Mouse (Mus musculus): ENCODE data around the gene Tbxa2r. TPM values are rescaled to one million over a fixed set of nuclear protein-coding genes. Genes with fewer than 3 reads are reported as not detected.
A peak's percentile ranks its signal among the peaks of the same experiment; 100 is the strongest.

The Tbxa2r gene
- polyA plus RNA-seq, 2 experiments, result 9.2 to 10.8 TPM

DNA sequence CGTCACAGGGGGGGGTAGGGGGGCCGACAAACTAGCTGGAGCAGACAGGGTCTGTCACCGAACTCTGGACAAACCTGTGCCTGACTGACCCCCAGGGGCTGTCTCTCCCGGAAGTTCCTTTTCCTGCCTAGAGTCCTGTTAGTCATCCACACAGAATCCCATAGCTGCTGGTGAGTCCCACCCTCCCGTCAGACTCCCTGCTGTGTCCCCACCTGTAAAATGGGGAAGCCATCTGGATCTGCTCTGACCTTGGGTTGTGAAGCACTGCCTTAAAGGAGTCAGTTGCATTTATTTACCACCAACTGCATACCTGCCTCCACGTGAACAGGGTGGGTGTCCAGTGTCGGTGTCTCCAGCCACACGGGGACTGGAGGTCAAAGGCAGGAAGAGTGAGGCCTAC is 34.1 kb upstream of the Tbxa2r start:
- no peak for TF ChIP-seq POLR2A (IDR thresholded peaks at IDR 0.05; ENCODE audit: borderline replicate concordance, extremely low read depth, insufficient read depth, insufficient read length)
- no peaks in the 10 kb centered on the region for H3K36me3 ChIP-seq (ENCODE audit: control insufficient read depth, insufficient read depth, low read length)
- WGBS, result 39% methylated on average over 8 of the region's 8 CpGs
- H3K4me2 ChIP-seq (replicated peaks; ENCODE audit: low read depth, low read length, severe bottlenecking), result peak overlapping the region; percentile 96
- peaks cover 14% of the 10 kb centered on the region for H3K4me1 ChIP-seq (ENCODE audit: control insufficient read depth, insufficient read depth, low read length)
- no peak for ATAC-seq (ENCODE audit: low FRiP score, low read depth)
- H3K9ac ChIP-seq (ENCODE audit: low read depth, low read length, severe bottlenecking), result peak overlapping the region; percentile 77
- no peak for DNase-seq (ENCODE audit: low spot score)
- H3K9me3 ChIP-seq (ENCODE audit: control insufficient read depth, low read length), result no peaks in the 10 kb centered on the region
- no peak overlapping the region for H3K27ac ChIP-seq (replicated peaks; ENCODE audit: low read depth, low read length)
- peaks cover 13% of the 10 kb centered on the region; the same call in 1 of the 2 replicates for H3K27me3 ChIP-seq (ENCODE audit: control insufficient read depth, insufficient read depth, low read length)
- H3K4me3 ChIP-seq (replicated peaks; ENCODE audit: low read length), result peak overlapping the region; percentile 81

DNA sequence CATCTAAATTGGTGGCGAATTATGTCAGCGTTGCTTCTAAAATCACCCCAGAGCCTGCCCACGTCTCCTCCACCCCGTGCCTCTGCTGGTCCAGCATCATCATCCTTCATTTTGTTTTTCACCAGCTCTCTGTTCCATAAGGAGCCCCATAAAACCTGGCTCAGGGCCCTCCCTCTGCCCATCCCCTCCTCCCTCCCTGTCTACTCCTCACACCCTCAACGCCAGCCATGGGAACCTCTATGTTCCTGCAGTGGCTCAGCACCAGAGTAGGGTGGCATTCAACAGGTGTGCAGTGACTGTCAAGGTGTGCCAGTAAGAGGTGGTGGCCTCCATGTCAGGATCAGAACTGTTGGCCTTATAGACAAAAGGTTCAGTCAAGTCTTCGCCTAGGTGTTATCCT is 33.3 kb upstream of the Tbxa2r start:
- Histone ChIP-seq H3K4me1 (ENCODE audit: control insufficient read depth, insufficient read depth, low read length) (peaks cover 14% of the 10 kb centered on the region), H3K9me3 (ENCODE audit: control insufficient read depth, low read length) (no peaks in the 10 kb centered on the region), H3K4me3 (replicated peaks; ENCODE audit: low read length) (no peak overlapping the region), H3K9ac (ENCODE audit: low read depth, low read length, severe bottlenecking) (no peak overlapping the region), H3K27me3 (ENCODE audit: control insufficient read depth, insufficient read depth, low read length) (peaks cover 8% of the 10 kb centered on the region; the same call in 1 of the 2 replicates), H3K36me3 (ENCODE audit: control insufficient read depth, insufficient read depth, low read length) (0 out of 2 replicates have a peak, but pooled peaks cover 3% of the 10 kb centered on the region), H3K4me2 (replicated peaks; ENCODE audit: low read depth, low read length, severe bottlenecking) (no peak overlapping the region), H3K27ac (replicated peaks; ENCODE audit: low read depth, low read length) (no peak overlapping the region)
- no peak for TF ChIP-seq POLR2A (IDR thresholded peaks at IDR 0.05; ENCODE audit: borderline replicate concordance, extremely low read depth, insufficient read depth, insufficient read length)
- no peak for ATAC-seq (ENCODE audit: low FRiP score, low read depth)
- 91% methylated on average over 6 of the region's 6 CpGs for WGBS
- DNase-seq (ENCODE audit: low spot score), result no peak

DNA sequence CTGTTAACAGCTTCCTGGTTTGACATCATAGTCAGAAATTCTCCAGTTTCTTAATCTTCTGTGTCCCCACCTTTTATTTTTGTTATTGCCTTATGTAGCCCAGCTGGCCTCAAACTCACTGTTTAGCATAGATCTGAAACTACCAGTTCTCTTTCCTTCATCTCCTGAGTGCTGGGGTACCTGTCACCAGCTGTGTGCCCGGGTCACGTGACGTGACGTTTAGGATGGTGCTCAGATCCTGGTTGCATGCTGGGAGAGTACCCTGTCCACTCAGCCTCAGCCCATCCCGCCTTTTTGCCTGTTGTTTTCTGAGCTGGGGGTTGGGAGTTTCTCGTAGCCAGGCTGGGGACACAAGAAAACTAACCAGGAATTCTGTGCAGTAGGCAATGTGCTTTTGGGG is 31.3 kb upstream of the Tbxa2r start:
- Histone ChIP-seq H3K36me3 (ENCODE audit: control insufficient read depth, insufficient read depth, low read length) (0 out of 2 replicates have a peak, but pooled peaks cover 3% of the 10 kb centered on the region), H3K27ac (replicated peaks; ENCODE audit: low read depth, low read length) (no peak overlapping the region), H3K27me3 (ENCODE audit: control insufficient read depth, insufficient read depth, low read length) (0 out of 2 replicates have a peak, but pooled peaks cover 2% of the 10 kb centered on the region), H3K9ac (ENCODE audit: low read depth, low read length, severe bottlenecking) (no peak overlapping the region), H3K4me3 (replicated peaks; ENCODE audit: low read length) (no peak overlapping the region), H3K4me2 (replicated peaks; ENCODE audit: low read depth, low read length, severe bottlenecking) (no peak overlapping the region), H3K9me3 (ENCODE audit: control insufficient read depth, low read length) (no peaks in the 10 kb centered on the region), H3K4me1 (ENCODE audit: control insufficient read depth, insufficient read depth, low read length) (peaks cover 14% of the 10 kb centered on the region)
- DNase-seq (ENCODE audit: low spot score) (no peak), ATAC-seq (ENCODE audit: low FRiP score, low read depth) (no peak)
- WGBS, result 78% methylated on average over 6 of the region's 6 CpGs
- TF ChIP-seq POLR2A (IDR thresholded peaks at IDR 0.05; ENCODE audit: borderline replicate concordance, extremely low read depth, insufficient read depth, insufficient read length), result no peak

DNA sequence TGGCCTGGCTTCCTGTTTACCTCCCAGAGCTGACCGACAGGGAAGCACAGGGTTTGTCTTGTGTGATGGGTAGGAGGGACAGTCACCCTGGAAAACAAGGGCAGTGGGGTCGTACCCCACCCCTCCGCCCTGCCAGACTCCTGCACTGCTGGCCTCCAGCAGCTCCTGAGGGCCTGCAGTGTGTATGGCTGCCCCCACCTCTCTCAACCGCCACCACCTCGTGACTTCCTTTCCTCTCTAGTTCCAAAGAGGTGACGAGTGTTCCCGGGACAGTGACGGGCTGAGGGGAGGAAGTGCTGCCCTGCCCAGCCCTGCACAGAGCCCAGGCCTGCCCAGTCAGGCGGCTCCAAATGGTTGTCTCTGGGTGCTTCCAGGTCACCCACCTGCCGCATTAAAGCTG is 30.7 kb upstream of the Tbxa2r start:
- no peak for DNase-seq (ENCODE audit: low spot score)
- no peak overlapping the region for H3K9ac ChIP-seq (ENCODE audit: low read depth, low read length, severe bottlenecking)
- H3K27ac ChIP-seq (replicated peaks; ENCODE audit: low read depth, low read length), result 0 out of 2 replicates have a peak overlapping the region, but pooled peaks have one; percentile 38
- ATAC-seq (ENCODE audit: low FRiP score, low read depth), result no peak
- no peak overlapping the region for H3K4me3 ChIP-seq (replicated peaks; ENCODE audit: low read length)
- no peak for TF ChIP-seq POLR2A (IDR thresholded peaks at IDR 0.05; ENCODE audit: borderline replicate concordance, extremely low read depth, insufficient read depth, insufficient read length)
- WGBS, result 45% methylated on average over 10 of the region's 10 CpGs
- H3K4me1 ChIP-seq (ENCODE audit: control insufficient read depth, insufficient read depth, low read length), result peaks cover 14% of the 10 kb centered on the region
- H3K9me3 ChIP-seq (ENCODE audit: control insufficient read depth, low read length), result no peaks in the 10 kb centered on the region
- H3K4me2 ChIP-seq (replicated peaks; ENCODE audit: low read depth, low read length, severe bottlenecking), result no peak overlapping the region
- no peaks in the 10 kb centered on the region for H3K27me3 ChIP-seq (ENCODE audit: control insufficient read depth, insufficient read depth, low read length)
- H3K36me3 ChIP-seq (ENCODE audit: control insufficient read depth, insufficient read depth, low read length), result 0 out of 2 replicates have a peak, but pooled peaks cover 3% of the 10 kb centered on the region

DNA sequence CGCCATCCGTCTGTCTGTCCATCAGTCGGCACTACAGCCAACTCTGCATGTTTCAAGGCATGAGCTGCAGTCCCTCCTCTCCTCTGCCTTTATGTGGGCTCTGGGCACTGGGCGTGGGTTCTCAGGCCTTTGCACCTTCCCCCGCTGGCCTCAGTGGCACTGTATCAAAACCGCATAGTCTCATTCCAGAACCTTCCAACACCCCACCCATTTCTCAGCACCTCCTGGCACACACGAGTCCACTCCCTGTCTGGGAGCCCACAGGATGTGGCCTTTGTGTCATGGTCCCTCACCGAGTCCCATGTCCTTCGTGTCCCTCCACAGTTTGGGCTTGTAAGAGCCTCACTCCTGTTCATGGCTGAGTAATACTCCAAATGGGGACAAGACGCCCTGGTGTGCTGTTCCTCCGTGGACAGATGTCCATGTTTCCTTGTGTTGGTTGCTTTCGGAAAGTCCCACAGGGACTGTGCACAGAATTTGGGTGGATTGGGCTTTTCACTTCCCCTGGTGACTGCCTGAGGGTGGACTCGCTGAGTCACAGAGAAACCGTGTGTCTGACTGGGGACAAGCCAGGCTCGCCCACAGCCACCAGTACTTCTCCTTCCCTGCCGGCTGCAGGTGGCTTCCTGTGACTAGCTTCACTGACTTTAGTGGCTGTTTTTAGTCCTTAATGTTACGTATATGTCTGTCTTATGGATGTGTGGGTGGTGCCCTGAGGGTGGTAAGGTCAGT is 30.0 kb upstream of the Tbxa2r start:
- Histone ChIP-seq H3K27me3 (ENCODE audit: control insufficient read depth, insufficient read depth, low read length) (no peaks in the 10 kb centered on the region), H3K36me3 (ENCODE audit: control insufficient read depth, insufficient read depth, low read length) (0 out of 2 replicates have a peak, but pooled peaks cover 3% of the 10 kb centered on the region), H3K9ac (ENCODE audit: low read depth, low read length, severe bottlenecking) (no peak overlapping the region), H3K4me3 (replicated peaks; ENCODE audit: low read length) (no peak overlapping the region), H3K4me2 (replicated peaks; ENCODE audit: low read depth, low read length, severe bottlenecking) (no peak overlapping the region), H3K9me3 (ENCODE audit: control insufficient read depth, low read length) (no peaks in the 10 kb centered on the region), H3K4me1 (ENCODE audit: control insufficient read depth, insufficient read depth, low read length) (peaks cover 14% of the 10 kb centered on the region), H3K27ac (replicated peaks; ENCODE audit: low read depth, low read length) (no peak overlapping the region)
- DNase-seq (ENCODE audit: low spot score), result no peak
- TF ChIP-seq POLR2A (IDR thresholded peaks at IDR 0.05; ENCODE audit: borderline replicate concordance, extremely low read depth, insufficient read depth, insufficient read length), result no peak
- 94% methylated on average over 17 of the region's 17 CpGs for WGBS
- no peak for ATAC-seq (ENCODE audit: low FRiP score, low read depth)

Data from limb, embryonic 14.5 days (tissue).